ENCODE assay signal across 20 mouse cellular contexts in genomic region chr19:6651192-6651591, GRCm38 (mm10).
DNase-seq lines count a peak whose midpoint lies in the region; ATAC-seq and TF ChIP-seq lines count a peak whose summit lies in the region.
"Had no signal": no experiment of that assay in that cellular context is flagged by ENCODE, and none has a peak within 500 bp of the region (broad histone marks: within the 10 kb centered on the region; RNA-seq: fewer than 3 reads in every experiment).

No protein-coding gene starts in this region.

- H3K36me3 ChIP-seq in forebrain, postnatal 0 days (ENCODE audit: insufficient read depth): no peaks in the 10 kb centered on the region
- H3K36me3 ChIP-seq in forebrain, embryonic 16.5 days (ENCODE audit: control insufficient read depth, insufficient read depth): no peaks in the 10 kb centered on the region
- H3K36me3 ChIP-seq in midbrain, embryonic 12.5 days: no peaks in the 10 kb centered on the region
- no peaks in the 10 kb centered on the region for H3K36me3 ChIP-seq in midbrain, embryonic 10.5 days
- no peaks in the 10 kb centered on the region for H3K36me3 ChIP-seq in midbrain, embryonic 14.5 days (ENCODE audit: control insufficient read depth, insufficient read depth, low read length)
- H3K36me3 ChIP-seq: forebrain, embryonic 12.5 days had no signal

- no peaks in the 10 kb centered on the region for H3K4me1 ChIP-seq in forebrain, postnatal 0 days (ENCODE audit: insufficient read depth)
- H3K4me1 ChIP-seq in forebrain, embryonic 16.5 days (replicated peaks; ENCODE audit: control insufficient read depth, insufficient read depth, low read length): peaks cover 3% of the 10 kb centered on the region; the same call in 1 of the 2 replicates
- 0 out of 2 replicates have a peak, but pooled peaks cover 5% of the 10 kb centered on the region for H3K4me1 ChIP-seq in midbrain, embryonic 12.5 days
- H3K4me1 ChIP-seq in midbrain, embryonic 10.5 days: no peaks in the 10 kb centered on the region
- peaks cover 6% of the 10 kb centered on the region; the same call in 1 of the 2 replicates for H3K4me1 ChIP-seq in midbrain, embryonic 14.5 days (ENCODE audit: control insufficient read depth, insufficient read depth, low read length)

- WGBS in forebrain, postnatal 0 days: 51% methylated on average over 5 of the region's 5 CpGs
- 59% methylated on average over 5 of the region's 5 CpGs for WGBS in forebrain, embryonic 16.5 days
- 63% methylated on average over 5 of the region's 5 CpGs for WGBS in midbrain, embryonic 12.5 days
- WGBS in midbrain, embryonic 10.5 days: 82% methylated on average over 5 of the region's 5 CpGs
- WGBS in midbrain, embryonic 14.5 days: 44% methylated on average over 5 of the region's 5 CpGs

- no peaks in the 10 kb centered on the region for H3K9me3 ChIP-seq in forebrain, postnatal 0 days (ENCODE audit: low read length)
- H3K9me3 ChIP-seq in forebrain, embryonic 16.5 days (ENCODE audit: control insufficient read depth, low read length): 0 out of 2 replicates have a peak, but pooled peaks cover 3% of the 10 kb centered on the region
- peaks cover 3% of the 10 kb centered on the region; the same call in 1 of the 2 replicates for H3K9me3 ChIP-seq in midbrain, embryonic 12.5 days
- H3K9me3 ChIP-seq in midbrain, embryonic 10.5 days (replicated peaks): peaks cover 9% of the 10 kb centered on the region; the same call in 1 of the 2 replicates
- no peaks in the 10 kb centered on the region for H3K9me3 ChIP-seq in midbrain, embryonic 14.5 days (ENCODE audit: control insufficient read depth, low read length)
- H3K9me3 ChIP-seq: forebrain, embryonic 12.5 days had no signal

- TF ChIP-seq CTCF in forebrain, postnatal 0 days (IDR thresholded peaks at IDR 0.05; ENCODE audit: low read depth): no peak

- no peak overlapping the region for H3K9ac ChIP-seq in forebrain, postnatal 0 days
- no peak overlapping the region; the same call in 1 of the 2 replicates for H3K9ac ChIP-seq in forebrain, embryonic 16.5 days (replicated peaks; ENCODE audit: low read depth, low read length)
- H3K9ac ChIP-seq in midbrain, embryonic 12.5 days (replicated peaks): no peak overlapping the region
- 0 out of 2 replicates have a peak overlapping the region, but pooled peaks have one; percentile 20 for H3K9ac ChIP-seq in midbrain, embryonic 14.5 days (replicated peaks; ENCODE audit: low read length)
- H3K9ac ChIP-seq: forebrain, embryonic 12.5 days had no signal

- peak; percentile 48; the same call in 1 of the 2 replicates for ATAC-seq in forebrain, postnatal 0 days
- no peak for ATAC-seq in forebrain, embryonic 16.5 days
- peak; percentile 30; the same call in 1 of the 2 replicates for ATAC-seq in midbrain, embryonic 12.5 days (ENCODE audit: low FRiP score, low read depth)
- ATAC-seq in midbrain, embryonic 14.5 days (ENCODE audit: low FRiP score, low TSS enrichment): no peak
- ATAC-seq: activated CD4-positive, CD25-positive, alpha-beta regulatory T cell, adult 4 months; lung, postnatal 0 days had no signal

- no peak overlapping the region for H3K27ac ChIP-seq in forebrain, postnatal 0 days (ENCODE audit: low read depth, low read length)
- H3K27ac ChIP-seq in forebrain, embryonic 16.5 days (ENCODE audit: low read length): no peak overlapping the region
- H3K27ac ChIP-seq in midbrain, embryonic 12.5 days (replicated peaks): peak overlapping the region; percentile 32; the same call in 1 of the 2 replicates
- H3K27ac ChIP-seq in midbrain, embryonic 10.5 days (replicated peaks): no peak overlapping the region
- peak overlapping the region; percentile 52 for H3K27ac ChIP-seq in midbrain, embryonic 14.5 days (replicated peaks; ENCODE audit: low read depth, low read length)
- H3K27ac ChIP-seq: forebrain, embryonic 12.5 days; heart, adult 2 months; kidney, postnatal 0 days; macrophage had no signal

- peak; percentile 40 for DNase-seq in forebrain, postnatal 0 days
- no peak for DNase-seq in midbrain, embryonic 10.5 days (ENCODE audit: low spot score)
- peak; percentile 61 for DNase-seq in midbrain, embryonic 14.5 days
- peak; percentile 40 for DNase-seq in retina, embryonic 14.5 days (ENCODE audit: low spot score)
- DNase-seq in adrenal gland, postnatal 25 days: no peak
- DNase-seq: adrenal gland, adult 8-10 months; cerebellum, adult 2 months; gastrocnemius, postnatal 36 days; heart, adult 2 months; heart, postnatal 4 days; kidney, adult 2 months; right cerebral cortex, postnatal 25 days; spleen, adult 18-20 months had no signal

- H3K27me3 ChIP-seq in forebrain, postnatal 0 days (ENCODE audit: insufficient read depth, low read length): no peaks in the 10 kb centered on the region
- H3K27me3 ChIP-seq in forebrain, embryonic 16.5 days (replicated peaks; ENCODE audit: control insufficient read depth, insufficient read depth, low read length): no peaks in the 10 kb centered on the region
- H3K27me3 ChIP-seq in midbrain, embryonic 12.5 days: no peaks in the 10 kb centered on the region
- peaks cover 5% of the 10 kb centered on the region; the same call in 1 of the 2 replicates for H3K27me3 ChIP-seq in midbrain, embryonic 10.5 days (ENCODE audit: low read depth, poor library complexity, severe bottlenecking)
- no peaks in the 10 kb centered on the region for H3K27me3 ChIP-seq in midbrain, embryonic 14.5 days (ENCODE audit: control insufficient read depth, insufficient read depth, low read length)
- H3K27me3 ChIP-seq: forebrain, embryonic 12.5 days had no signal

- no peak overlapping the region for H3K4me2 ChIP-seq in forebrain, postnatal 0 days (ENCODE audit: low read depth)
- no peak overlapping the region for H3K4me2 ChIP-seq in forebrain, embryonic 16.5 days (ENCODE audit: low read length)
- H3K4me2 ChIP-seq in midbrain, embryonic 12.5 days (replicated peaks): no peak overlapping the region
- H3K4me2 ChIP-seq in midbrain, embryonic 14.5 days (ENCODE audit: low read length): no peak overlapping the region
- H3K4me2 ChIP-seq: forebrain, embryonic 12.5 days had no signal

- no peak overlapping the region for H3K4me3 ChIP-seq in forebrain, postnatal 0 days (ENCODE audit: low read depth, low read length)
- H3K4me3 ChIP-seq in forebrain, embryonic 16.5 days (replicated peaks; ENCODE audit: low read length): no peak overlapping the region
- no peak overlapping the region for H3K4me3 ChIP-seq in midbrain, embryonic 12.5 days
- H3K4me3 ChIP-seq in midbrain, embryonic 10.5 days: no peak overlapping the region
- H3K4me3 ChIP-seq in midbrain, embryonic 14.5 days (replicated peaks; ENCODE audit: low read depth, low read length): no peak overlapping the region
- H3K4me3 ChIP-seq: forebrain, embryonic 12.5 days; heart, adult 2 months had no signal

Comparison
In these comparisons a context has a peak if more than half of its experiments do, and no peak if none do; other contexts are left out.
1. ATAC-seq: peak in forebrain, postnatal 0 days (single experiment) and midbrain, embryonic 12.5 days (single experiment); none in forebrain, embryonic 16.5 days (single experiment) and midbrain, embryonic 14.5 days (single experiment).
2. DNase-seq: peak in forebrain, postnatal 0 days (single experiment), midbrain, embryonic 14.5 days (single experiment) and retina, embryonic 14.5 days (single experiment); none in midbrain, embryonic 10.5 days (single experiment) and adrenal gland, postnatal 25 days (single experiment).
3. H3K27ac ChIP-seq: peak in midbrain, embryonic 12.5 days (single experiment) and midbrain, embryonic 14.5 days (single experiment); none in forebrain, postnatal 0 days (single experiment), forebrain, embryonic 16.5 days (single experiment) and midbrain, embryonic 10.5 days (single experiment).